Mouse (Mus musculus) kidney, postnatal 0 days (tissue): ENCODE data around the gene Themis2. TPM values are rescaled to one million over a fixed set of nuclear protein-coding genes. Genes with fewer than 3 reads are reported as not detected.

Experiments used
- ATAC-seq: fragments of 200-750 bp; cut with Nextera tagmentation; replicated peaks from 2 replicates; pipeline ENCODE4 v1.8.0; 2017; ENCODE audit warnings: low read depth, moderate number of reproducible peaks, moderate TSS enrichment, moderate library complexity; ENCODE audit not compliant: low FRiP score
- DNase-seq: peaks from one replicate; pipeline ENCODE4 v3.0.0-alpha.2; 2016; ENCODE audit warnings: low spot score
- H3K27ac ChIP-seq: fragments of 300-500 bp; sonication (generic); 2 replicates; pipeline ENCODE4 v1.5.1; 2014; ENCODE audit warnings: mild to moderate bottlenecking
- H3K27me3 ChIP-seq: fragments of 300-500 bp; sonication (generic); 2 replicates; pipeline ENCODE4 v1.6.1; 2014; ENCODE audit warnings: low read length, mixed read lengths; ENCODE audit not compliant: insufficient read depth
- H3K36me3 ChIP-seq: fragments of 300-500 bp; sonication (generic); 2 replicates; pipeline ENCODE4 v1.6.1; 2014; ENCODE audit warnings: low read length, mixed read lengths; ENCODE audit not compliant: insufficient read depth
- H3K4me1 ChIP-seq: fragments of 300-500 bp; sonication (generic); replicated peaks from 2 replicates; pipeline ENCODE4 v1.6.1; 2014; ENCODE audit warnings: antibody characterized with exemption, low read length, mixed read lengths; ENCODE audit not compliant: insufficient read depth
- H3K4me2 ChIP-seq: fragments of 300-500 bp; sonication (generic); 2 replicates; pipeline ENCODE4 v1.6.1; 2014; ENCODE audit warnings: mild to moderate bottlenecking, low read length, moderate library complexity, mixed read lengths
- H3K4me3 ChIP-seq: fragments of 300-500 bp; sonication (generic); replicated peaks from 2 replicates; pipeline ENCODE4 v1.5.1; 2014; ENCODE audit warnings: low read depth, low read length
- H3K9ac ChIP-seq: fragments of 300-500 bp; sonication (generic); 2 replicates; pipeline ENCODE4 v1.6.1; 2014; ENCODE audit warnings: low read depth, low read length
- H3K9me3 ChIP-seq: fragments of 300-500 bp; sonication (generic); replicated peaks from 2 replicates; pipeline ENCODE4 v1.6.1; 2016; ENCODE audit warnings: low read length, inconsistent platforms, mixed read lengths
- CTCF ChIP-seq: IDR thresholded peaks from 2 replicates; pipeline ENCODE4 v1.5.1; 2016; ENCODE audit warnings: antibody characterized with exemption, low read depth, mild to moderate bottlenecking, moderate library complexity
- WGBS: fragments of 180-500 bp; shearing (Covaris S2); extraction: QIAGEN DNeasy Blood & Tissue Kit; methylation state at CpG from one replicate; pipeline ENCODE4 v1.1.7; 2014; 5-methylcytosine and 5-hydroxymethylcytosine counted together
- polyA plus RNA-seq: library from polyadenylated mRNA; unstranded; fragments of >200 nt; fragmentation: Nextera tagmentation; extraction: Ambion mirVana; gene quantifications from 2 replicates; pipeline ENCODE4 v1.2.1, GENCODE M21; 2015

The Themis2 gene
- polyA plus RNA-seq, result 1.0 TPM in 2 replicates

GRCm38 (mm10) chr4:132796196-132796886 lies at the start of gene Themis2:
Themis2 (minus strand) TSS chr4:132796387.
- WGBS, result under 1% methylated on average over 21 of the region's 21 CpGs
- DNase-seq (peak; percentile 40), ATAC-seq (no peak)
- H3K4me1 ChIP-seq, result no peaks in the 10 kb centered on the region
- H3K27ac ChIP-seq, result no peak within 1 kb of the TSS
- no peaks in the 10 kb centered on the region for H3K36me3 ChIP-seq
- H3K4me3 ChIP-seq, result peak within 1 kb of the TSS; percentile 24
- H3K27me3 ChIP-seq, result no peaks in the 10 kb centered on the region; the same call in 1 of the 2 replicates
- TF ChIP-seq CTCF, result no peak
- H3K9me3 ChIP-seq, result no peaks in the 10 kb centered on the region
- peak within 1 kb of the TSS; percentile 51 for H3K4me2 ChIP-seq
- H3K9ac ChIP-seq, result peak within 1 kb of the TSS; percentile 15; the same call in 1 of the 2 replicates

GRCm38 (mm10) chr4:132843705-132844071 lies 47.5 kb upstream of the Themis2 start:
- Histone ChIP-seq H3K9me3 (no peaks in the 10 kb centered on the region), H3K27me3 (no peaks in the 10 kb centered on the region)

GRCm38 (mm10) chr4:132842970-132843704 lies 47.0 kb upstream of the Themis2 start, which contains the start of gene Ppp1r8:
Ppp1r8 (minus strand) TSS chr4:132843169.
- WGBS, result 1% methylated on average over 40 of the region's 40 CpGs
- ATAC-seq (peak; percentile 98), DNase-seq (peak; percentile 97)
- Histone ChIP-seq H3K27me3 (no peaks in the 10 kb centered on the region), H3K4me2 (peak within 1 kb of the TSS; percentile 96), H3K9ac (peak within 1 kb of the TSS; percentile 88), H3K4me1 (peaks cover 8% of the 10 kb centered on the region), H3K9me3 (no peaks in the 10 kb centered on the region), H3K4me3 (peak within 1 kb of the TSS; percentile 82), H3K36me3 (peaks cover 9% of the 10 kb centered on the region; the same call in 1 of the 2 replicates), H3K27ac (peak within 1 kb of the TSS; percentile 73)
- TF ChIP-seq CTCF, result peak; percentile 65

More at GRCm38 (mm10) chr4:132843705-132844071, 47.5 kb upstream of the Themis2 start:
- TF ChIP-seq CTCF, result no peak
- peak overlapping the region; percentile 88 for H3K9ac ChIP-seq
- ATAC-seq (no peak), DNase-seq (no peak)
- H3K36me3 ChIP-seq, result peaks cover 9% of the 10 kb centered on the region; the same call in 1 of the 2 replicates
- WGBS, result 83% methylated on average over 1 of the region's 1 CpGs
- H3K4me2 ChIP-seq, result peak overlapping the region; percentile 96
- H3K4me1 ChIP-seq, result peaks cover 8% of the 10 kb centered on the region
- H3K4me3 ChIP-seq, result peak overlapping the region; percentile 82
- peak overlapping the region; percentile 72 for H3K27ac ChIP-seq

- peak overlapping the region; percentile 96 for H3K4me2 ChIP-seq
- H3K27ac ChIP-seq, result peak overlapping the region; percentile 73
- peaks cover 12% of the 10 kb centered on the region; the same call in 1 of the 2 replicates for H3K36me3 ChIP-seq
- no peaks in the 10 kb centered on the region for H3K27me3 ChIP-seq
- peak overlapping the region; percentile 82 for H3K4me3 ChIP-seq
- under 1% methylated on average over 30 of the region's 30 CpGs for WGBS
- peak overlapping the region; percentile 88 for H3K9ac ChIP-seq
- no peak for TF ChIP-seq CTCF
- DNase-seq (peak; percentile 31), ATAC-seq (no peak)
- peaks cover 8% of the 10 kb centered on the region for H3K4me1 ChIP-seq
- no peaks in the 10 kb centered on the region for H3K9me3 ChIP-seq
These were observed 46.2 kb upstream of the Themis2 start for GRCm38 (mm10) chr4:132842281-132842906.

- H3K4me1 ChIP-seq, result peaks cover 8% of the 10 kb centered on the region
- TF ChIP-seq CTCF, result no peak
- H3K4me2 ChIP-seq, result peak overlapping the region; percentile 96
- WGBS, result 74% methylated on average over 3 of the region's 3 CpGs
- H3K27ac ChIP-seq, result no peak overlapping the region
- peak overlapping the region; percentile 88 for H3K9ac ChIP-seq
- H3K4me3 ChIP-seq, result peak overlapping the region; percentile 82; the same call in 1 of the 2 replicates
- DNase-seq (no peak), ATAC-seq (no peak)
- no peaks in the 10 kb centered on the region for H3K9me3 ChIP-seq
- no peaks in the 10 kb centered on the region for H3K27me3 ChIP-seq
- H3K36me3 ChIP-seq, result peaks cover 20% of the 10 kb centered on the region
These were observed 45.3 kb upstream of the Themis2 start for GRCm38 (mm10) chr4:132841493-132841892.
